Comparison of ENCODE assay signal across 16 mouse cellular contexts in genomic region chr17:46266986-46267385, GRCm38 (mm10). TPM values are rescaled to one million over a fixed set of nuclear protein-coding genes. Genes with fewer than 3 reads are reported as not detected.
DNase-seq lines count a peak whose midpoint lies in the region; ATAC-seq lines count a peak whose summit lies in the region.
"Had no signal": no experiment of that assay in that cellular context is flagged by ENCODE, and none has a peak within 500 bp of the region (broad histone marks: within the 10 kb centered on the region; RNA-seq: fewer than 3 reads in every experiment).

No protein-coding gene starts in this region.

- H3K4me1 ChIP-seq in heart, embryonic 12.5 days (replicated peaks) = peaks cover 36% of the 10 kb centered on the region
- peaks cover 17% of the 10 kb centered on the region for H3K4me1 ChIP-seq in lung, embryonic 15.5 days
- no peaks in the 10 kb centered on the region for H3K4me1 ChIP-seq in embryonic facial prominence, embryonic 14.5 days (ENCODE audit: control insufficient read depth, insufficient read depth, low read length)
- H3K4me1 ChIP-seq in stomach, embryonic 16.5 days (ENCODE audit: control insufficient read depth, insufficient read depth, low read length) = peaks cover 27% of the 10 kb centered on the region
- H3K4me1 ChIP-seq in liver, embryonic 11.5 days (replicated peaks; ENCODE audit: control insufficient read depth, insufficient read depth, low read length) = no peaks in the 10 kb centered on the region
- H3K4me1 ChIP-seq: midbrain, embryonic 12.5 days; neural tube, embryonic 13.5 days had no signal

- 71% methylated on average over 6 of the region's 6 CpGs for WGBS in heart, embryonic 12.5 days
- 57% methylated on average over 6 of the region's 6 CpGs for WGBS in lung, embryonic 15.5 days
- WGBS in embryonic facial prominence, embryonic 14.5 days = 47% methylated on average over 6 of the region's 6 CpGs
- 56% methylated on average over 6 of the region's 6 CpGs for WGBS in stomach, embryonic 16.5 days
- 74% methylated on average over 6 of the region's 6 CpGs for WGBS in liver, embryonic 11.5 days

- H3K4me3 ChIP-seq in heart, embryonic 12.5 days = no peak overlapping the region
- no peak overlapping the region for H3K4me3 ChIP-seq in lung, embryonic 15.5 days
- no peak overlapping the region for H3K4me3 ChIP-seq in embryonic facial prominence, embryonic 14.5 days (ENCODE audit: low read depth, low read length)
- H3K4me3 ChIP-seq in stomach, embryonic 16.5 days (replicated peaks; ENCODE audit: low read length) = no peak overlapping the region
- H3K4me3 ChIP-seq in liver, embryonic 11.5 days (ENCODE audit: low read depth, low read length) = no peak overlapping the region
- H3K4me3 ChIP-seq: midbrain, embryonic 12.5 days; neural tube, embryonic 13.5 days had no signal

- no peaks in the 10 kb centered on the region for H3K9me3 ChIP-seq in heart, embryonic 12.5 days (replicated peaks)
- no peaks in the 10 kb centered on the region for H3K9me3 ChIP-seq in lung, embryonic 15.5 days
- H3K9me3 ChIP-seq in embryonic facial prominence, embryonic 14.5 days (ENCODE audit: control insufficient read depth, low read length) = no peaks in the 10 kb centered on the region
- no peaks in the 10 kb centered on the region for H3K9me3 ChIP-seq in stomach, embryonic 16.5 days (replicated peaks; ENCODE audit: control insufficient read depth, low read length)
- no peaks in the 10 kb centered on the region for H3K9me3 ChIP-seq in liver, embryonic 11.5 days (ENCODE audit: control insufficient read depth, low read length)
- H3K9me3 ChIP-seq: midbrain, embryonic 12.5 days; neural tube, embryonic 13.5 days had no signal

- no peak overlapping the region for H3K27ac ChIP-seq in heart, embryonic 12.5 days (ENCODE audit: poor library complexity, severe bottlenecking)
- H3K27ac ChIP-seq in lung, embryonic 15.5 days = peak overlapping the region; percentile 84
- peak overlapping the region; percentile 68 for H3K27ac ChIP-seq in embryonic facial prominence, embryonic 14.5 days (replicated peaks; ENCODE audit: low read depth, low read length)
- peak overlapping the region; percentile 26 for H3K27ac ChIP-seq in stomach, embryonic 16.5 days (ENCODE audit: low read length)
- H3K27ac ChIP-seq in liver, embryonic 11.5 days (ENCODE audit: low read depth, low read length) = no peak overlapping the region
- H3K27ac ChIP-seq: midbrain, embryonic 12.5 days; neural tube, embryonic 13.5 days had no signal

- ATAC-seq in heart, embryonic 12.5 days (ENCODE audit: insufficient number of reproducible peaks, low FRiP score) = no peak
- no peak for ATAC-seq in lung, embryonic 15.5 days (ENCODE audit: borderline replicate concordance, extremely low read depth, low FRiP score, low TSS enrichment)
- ATAC-seq in embryonic facial prominence, embryonic 14.5 days (ENCODE audit: low read depth) = no peak
- no peak for ATAC-seq in stomach, embryonic 16.5 days (ENCODE audit: insufficient read depth, low FRiP score)
- no peak for ATAC-seq in liver, embryonic 11.5 days (replicated peaks; ENCODE audit: low FRiP score)
- ATAC-seq in inflammation-experienced regulatory T-cells, adult 6 months = no peak
- ATAC-seq: activated CD4-positive, CD25-positive, alpha-beta regulatory T cell, adult 4 months had no signal

- peaks cover 82% of the 10 kb centered on the region for H3K36me3 ChIP-seq in heart, embryonic 12.5 days
- H3K36me3 ChIP-seq in lung, embryonic 15.5 days = peaks cover 59% of the 10 kb centered on the region
- H3K36me3 ChIP-seq in embryonic facial prominence, embryonic 14.5 days (ENCODE audit: control insufficient read depth, insufficient read depth, low read length) = peaks cover 79% of the 10 kb centered on the region
- H3K36me3 ChIP-seq in stomach, embryonic 16.5 days (ENCODE audit: control insufficient read depth, insufficient read depth, low read length) = peaks cover 12% of the 10 kb centered on the region
- H3K36me3 ChIP-seq in liver, embryonic 11.5 days (ENCODE audit: control insufficient read depth, insufficient read depth, low read length) = peaks cover 34% of the 10 kb centered on the region

- H3K27me3 ChIP-seq in heart, embryonic 12.5 days (replicated peaks) = no peaks in the 10 kb centered on the region
- H3K27me3 ChIP-seq in lung, embryonic 15.5 days = no peaks in the 10 kb centered on the region
- no peaks in the 10 kb centered on the region for H3K27me3 ChIP-seq in embryonic facial prominence, embryonic 14.5 days (replicated peaks; ENCODE audit: control insufficient read depth, insufficient read depth, low read length)
- no peaks in the 10 kb centered on the region for H3K27me3 ChIP-seq in stomach, embryonic 16.5 days (ENCODE audit: control insufficient read depth, insufficient read depth, low read length)
- H3K27me3 ChIP-seq in liver, embryonic 11.5 days (replicated peaks; ENCODE audit: control insufficient read depth, insufficient read depth, low read length) = no peaks in the 10 kb centered on the region
- H3K27me3 ChIP-seq: midbrain, embryonic 12.5 days; neural tube, embryonic 13.5 days had no signal

- H3K9ac ChIP-seq in heart, embryonic 12.5 days = 0 out of 2 replicates have a peak overlapping the region, but pooled peaks have one; percentile 13
- no peak overlapping the region for H3K9ac ChIP-seq in lung, embryonic 15.5 days
- H3K9ac ChIP-seq in embryonic facial prominence, embryonic 14.5 days (ENCODE audit: low read depth, low read length) = no peak overlapping the region
- no peak overlapping the region for H3K9ac ChIP-seq in stomach, embryonic 16.5 days (ENCODE audit: low read length)
- H3K9ac ChIP-seq in liver, embryonic 11.5 days (ENCODE audit: low read depth, low read length) = no peak overlapping the region
- H3K9ac ChIP-seq: midbrain, embryonic 12.5 days; neural tube, embryonic 13.5 days had no signal

- no peak overlapping the region for H3K4me2 ChIP-seq in heart, embryonic 12.5 days
- no peak overlapping the region for H3K4me2 ChIP-seq in lung, embryonic 15.5 days
- H3K4me2 ChIP-seq in embryonic facial prominence, embryonic 14.5 days (ENCODE audit: low read depth, low read length) = no peak overlapping the region
- H3K4me2 ChIP-seq in stomach, embryonic 16.5 days (ENCODE audit: low read depth, low read length) = no peak overlapping the region
- H3K4me2 ChIP-seq in liver, embryonic 11.5 days = no peak overlapping the region
- H3K4me2 ChIP-seq: midbrain, embryonic 12.5 days; neural tube, embryonic 13.5 days had no signal

- DNase-seq in heart, postnatal 4 days = no peak
- no peak for DNase-seq in lung, postnatal 10 days
- no peak for DNase-seq in embryonic facial prominence, embryonic 14.5 days (ENCODE audit: low spot score)
- no peak for DNase-seq in liver, embryonic 11.5 days (ENCODE audit: low spot score)
- DNase-seq: gastrocnemius, postnatal 25 days; heart, postnatal 14 days; kidney, postnatal 36 days; liver had no signal

RNA-seq across cellular contexts. Expression of gene Lrrc73, which starts 13.7 kb away (rescaled TPM):
- polyA plus RNA-seq in heart, embryonic 12.5 days (2016; fragmentation: Nextera tagmentation; extraction: Ambion mirVana) = 0.89 and 0.91 TPM in 2 replicates
- under 1 TPM; 0.81 to 0.90 TPM for total RNA-seq in heart, postnatal 4 days (2021)
- polyA plus RNA-seq in lung, embryonic 15.5 days (2015; fragmentation: Nextera tagmentation; extraction: Ambion mirVana) = 0.66 and 0.79 TPM in 2 replicates
- 2.2 TPM in 2 replicates for polyA plus RNA-seq in embryonic facial prominence, embryonic 14.5 days (2014; fragmentation: Nextera tagmentation; extraction: Ambion mirVana)
- polyA plus RNA-seq in stomach, embryonic 16.5 days (2015; fragmentation: Nextera tagmentation; extraction: Ambion mirVana) = 0.45 and 0.48 TPM in 2 replicates
- polyA plus RNA-seq in liver, embryonic 11.5 days (2014; fragmentation: Nextera tagmentation; extraction: Ambion mirVana) = 0.34 and 0.62 TPM in 2 replicates
- under 1 TPM in 1 of 3 experiments, not detected in 2; 0.28 TPM for polyA plus RNA-seq in inflammation-experienced regulatory T-cells, adult 6 months (2017; shearing (Covaris generic))

RNA-seq across cellular contexts. Expression of gene Tjap1, which starts 15.8 kb away (rescaled TPM):
- 43.7 and 44.1 TPM in 2 replicates for polyA plus RNA-seq in heart, embryonic 12.5 days (2016; fragmentation: Nextera tagmentation; extraction: Ambion mirVana)
- total RNA-seq in heart, postnatal 4 days (2021) = 10 to 100 TPM; 55.0 to 59.0 TPM
- polyA plus RNA-seq in lung, embryonic 15.5 days (2015; fragmentation: Nextera tagmentation; extraction: Ambion mirVana) = 36.2 and 37.5 TPM in 2 replicates
- 54.5 and 57.3 TPM in 2 replicates for polyA plus RNA-seq in embryonic facial prominence, embryonic 14.5 days (2014; fragmentation: Nextera tagmentation; extraction: Ambion mirVana)
- 36.8 and 38.9 TPM in 2 replicates for polyA plus RNA-seq in stomach, embryonic 16.5 days (2015; fragmentation: Nextera tagmentation; extraction: Ambion mirVana)
- polyA plus RNA-seq in liver, embryonic 11.5 days (2014; fragmentation: Nextera tagmentation; extraction: Ambion mirVana) = 26.4 and 29.3 TPM in 2 replicates
- polyA plus RNA-seq in inflammation-experienced regulatory T-cells, adult 6 months (2017; shearing (Covaris generic)) = 10 to 100 TPM; 16.2 to 20.0 (median 19.1) TPM

RNA-seq across cellular contexts. Expression of gene Yipf3, which starts 19.1 kb away (rescaled TPM):
- polyA plus RNA-seq in heart, embryonic 12.5 days (2016; fragmentation: Nextera tagmentation; extraction: Ambion mirVana) = 66.6 and 72.0 TPM in 2 replicates
- 10 to 100 TPM; 64.6 TPM for total RNA-seq in heart, postnatal 4 days (2021)
- 102 and 118 TPM in 2 replicates for polyA plus RNA-seq in lung, embryonic 15.5 days (2015; fragmentation: Nextera tagmentation; extraction: Ambion mirVana)
- polyA plus RNA-seq in embryonic facial prominence, embryonic 14.5 days (2014; fragmentation: Nextera tagmentation; extraction: Ambion mirVana) = 135 and 137 TPM in 2 replicates
- 111 and 120 TPM in 2 replicates for polyA plus RNA-seq in stomach, embryonic 16.5 days (2015; fragmentation: Nextera tagmentation; extraction: Ambion mirVana)
- polyA plus RNA-seq in liver, embryonic 11.5 days (2014; fragmentation: Nextera tagmentation; extraction: Ambion mirVana) = 65.6 and 76.7 TPM in 2 replicates
- 10 to 100 TPM; 44.2 to 58.7 (median 47.1) TPM for polyA plus RNA-seq in inflammation-experienced regulatory T-cells, adult 6 months (2017; shearing (Covaris generic))

RNA-seq across cellular contexts. Expression of gene Polr1c, which starts 19.1 kb away (rescaled TPM):
- 44.5 and 48.6 TPM in 2 replicates for polyA plus RNA-seq in heart, embryonic 12.5 days (2016; fragmentation: Nextera tagmentation; extraction: Ambion mirVana)
- total RNA-seq in heart, postnatal 4 days (2021) = 10 to 100 TPM; 26.2 to 30.5 TPM
- polyA plus RNA-seq in lung, embryonic 15.5 days (2015; fragmentation: Nextera tagmentation; extraction: Ambion mirVana) = 84.6 and 92.4 TPM in 2 replicates
- 78.1 and 80.2 TPM in 2 replicates for polyA plus RNA-seq in embryonic facial prominence, embryonic 14.5 days (2014; fragmentation: Nextera tagmentation; extraction: Ambion mirVana)
- polyA plus RNA-seq in stomach, embryonic 16.5 days (2015; fragmentation: Nextera tagmentation; extraction: Ambion mirVana) = 67.9 and 72.6 TPM in 2 replicates
- polyA plus RNA-seq in liver, embryonic 11.5 days (2014; fragmentation: Nextera tagmentation; extraction: Ambion mirVana) = 89.3 and 90.4 TPM in 2 replicates
- polyA plus RNA-seq in inflammation-experienced regulatory T-cells, adult 6 months (2017; shearing (Covaris generic)) = 100 to 1,000 TPM in 2 of 3 experiments, 10 to 100 TPM in 1; 76.3 to 119 (median 100) TPM

RNA-seq across cellular contexts. Expression of gene Dlk2, which starts 30.2 kb away (rescaled TPM):
- polyA plus RNA-seq in heart, embryonic 12.5 days (2016; fragmentation: Nextera tagmentation; extraction: Ambion mirVana) = 0.28 and 0.33 TPM in 2 replicates
- total RNA-seq in heart, postnatal 4 days (2021) = 1 to 10 TPM in 1 of 2 experiments, under 1 TPM in 1; 0.95 to 1.1 TPM
- 0.93 and 1.7 TPM in 2 replicates for polyA plus RNA-seq in lung, embryonic 15.5 days (2015; fragmentation: Nextera tagmentation; extraction: Ambion mirVana)
- 7.5 and 7.6 TPM in 2 replicates for polyA plus RNA-seq in embryonic facial prominence, embryonic 14.5 days (2014; fragmentation: Nextera tagmentation; extraction: Ambion mirVana)
- polyA plus RNA-seq in stomach, embryonic 16.5 days (2015; fragmentation: Nextera tagmentation; extraction: Ambion mirVana) = 6.7 and 8.8 TPM in 2 replicates
- polyA plus RNA-seq in liver, embryonic 11.5 days (2014; fragmentation: Nextera tagmentation; extraction: Ambion mirVana) = 0.11 and 0.23 TPM in 2 replicates
- not detected for polyA plus RNA-seq in inflammation-experienced regulatory T-cells, adult 6 months (2017; shearing (Covaris generic))
- total RNA-seq: MEL had no signal
- polyA plus RNA-seq: activated CD4-positive, CD25-positive, alpha-beta regulatory T cell, adult 4 months had no signal

Comparison
In these comparisons a context has a peak if more than half of its experiments do, and no peak if none do; other contexts are left out.
1. H3K27ac ChIP-seq: peak in lung, embryonic 15.5 days (single experiment), embryonic facial prominence, embryonic 14.5 days (single experiment) and stomach, embryonic 16.5 days (single experiment); none in heart, embryonic 12.5 days (single experiment) and liver, embryonic 11.5 days (single experiment).